Mouse (Mus musculus) layer of hippocampus, adult 11-12 months (tissue): ENCODE data around the gene Supt5.

ENCODE experiments used
- DNase-seq: peaks from one replicate; pipeline ENCODE4 v3.0.0; 2022; ENCODE audit warnings: low spot score

Supt5 gene

GRCm38 (mm10) chr7:28350155-28350883, 11.8 kb upstream of the Supt5 start, which contains the start of gene Rps16:
Gene Rps16 (plus strand): TSS chr7:28350652.
- DNase-seq: peak; percentile 96

- DNase-seq: no peak
These were observed 10.1 kb upstream of the Supt5 start for GRCm38 (mm10) chr7:28348601-28349000.

GRCm38 (mm10) chr7:28347746-28348145, 9.2 kb upstream of the Supt5 start:
- DNase-seq: no peak

GRCm38 (mm10) chr7:28344637-28345036, 6.1 kb upstream of the Supt5 start:
- peak; percentile 61 for DNase-seq

- DNase-seq: no peak
These were observed 2.8 kb upstream of the Supt5 start for GRCm38 (mm10) chr7:28341381-28341780.

- DNase-seq: peak; percentile 58
These were observed 819 bp upstream of the Supt5 start for GRCm38 (mm10) chr7:28339213-28339917.

- DNase-seq: no peak
These were observed 3.1 kb downstream of the Supt5 start for GRCm38 (mm10) chr7:28335471-28335870.

GRCm38 (mm10) chr7:28334534-28334933, 4.0 kb downstream of the Supt5 start:
- no peak for DNase-seq

GRCm38 (mm10) chr7:28328260-28328659, 10.3 kb downstream of the Supt5 start:
- no peak for DNase-seq

GRCm38 (mm10) chr7:28326457-28326856, 12.1 kb downstream of the Supt5 start:
- DNase-seq: no peak

GRCm38 (mm10) chr7:28325293-28325692, 13.3 kb downstream of the Supt5 start:
- DNase-seq: no peak

- no peak for DNase-seq
These were observed 16.4 kb downstream of the Supt5 start for GRCm38 (mm10) chr7:28321974-28322720.

- no peak for DNase-seq
These were observed 19.8 kb downstream of the Supt5 start for GRCm38 (mm10) chr7:28318714-28319113.

GRCm38 (mm10) chr7:28318036-28318435, 20.5 kb downstream of the Supt5 start:
- DNase-seq: no peak

- DNase-seq: peak; percentile 98
These were observed 26.5 kb downstream of the Supt5 start, which contains the start of gene Timm50 for GRCm38 (mm10) chr7:28311926-28312543. Gene Timm50 (minus strand): TSS chr7:28312072.

GRCm38 (mm10) chr7:28311151-28311925, 27.2 kb downstream of the Supt5 start:
- no peak for DNase-seq

GRCm38 (mm10) chr7:28309737-28310136, 28.8 kb downstream of the Supt5 start:
- no peak for DNase-seq

- DNase-seq: no peak
These were observed 32.3 kb downstream of the Supt5 start for GRCm38 (mm10) chr7:28306216-28306615.

- no peak for DNase-seq
These were observed 32.9 kb downstream of the Supt5 start for GRCm38 (mm10) chr7:28305641-28306040.

GRCm38 (mm10) chr7:28301616-28302433, 36.7 kb downstream of the Supt5 start, which contains the start of gene Dll3:
Gene Dll3 (minus strand): TSS chr7:28302238.
- peak; percentile 30 for DNase-seq
